Mouse (Mus musculus) left cerebral cortex, adult 2 months (tissue): ENCODE data around the gene Lpar3. TPM values are rescaled to one million over a fixed set of nuclear protein-coding genes. Genes with fewer than 3 reads are reported as not detected.
"Not testable (repeated sequence)": the region's sequence is repeated elsewhere in the genome, so short reads cannot be mapped to it uniquely, and the experiment has no call there.

Source experiments
- DNase-seq, 2 experiments: peaks; one replicate each; pipeline ENCODE4 v3.0.0; 2021 to 2022; ENCODE audit warnings: low spot score in 2 of 2, mixed read lengths in 1 of 2; ENCODE audit errors: extremely low spot score in 1 of 2
- H3K27ac ChIP-seq: fragments of 200-600 bp; 2 replicates; pipeline ENCODE4 v1.8.1; 2022
- H3K4me3 ChIP-seq: fragments of 200-600 bp; 2 replicates; pipeline ENCODE4 v1.8.1; 2022
- CTCF ChIP-seq: fragments of 200-600 bp; IDR thresholded peaks from 2 replicates; pipeline ENCODE4 v1.8.1; 2022; ENCODE audit warnings: antibody characterized with exemption, mild to moderate bottlenecking, moderate library complexity
- intact Hi-C: fragments of 180-260 bp; cut with DNase I; formaldehyde crosslinking; loops from one replicate; pipeline ENCODE4 v1.15.1; 2025
- total RNA-seq, 2 experiments: library from RNA; stranded (reverse); gene quantifications; 2 replicates each; pipeline ENCODE4 v1.2.3; 2021

Lpar3 gene
- total RNA-seq, 2 experiments from 2014 or later, result 0.27 to 0.49 TPM

DNA sequence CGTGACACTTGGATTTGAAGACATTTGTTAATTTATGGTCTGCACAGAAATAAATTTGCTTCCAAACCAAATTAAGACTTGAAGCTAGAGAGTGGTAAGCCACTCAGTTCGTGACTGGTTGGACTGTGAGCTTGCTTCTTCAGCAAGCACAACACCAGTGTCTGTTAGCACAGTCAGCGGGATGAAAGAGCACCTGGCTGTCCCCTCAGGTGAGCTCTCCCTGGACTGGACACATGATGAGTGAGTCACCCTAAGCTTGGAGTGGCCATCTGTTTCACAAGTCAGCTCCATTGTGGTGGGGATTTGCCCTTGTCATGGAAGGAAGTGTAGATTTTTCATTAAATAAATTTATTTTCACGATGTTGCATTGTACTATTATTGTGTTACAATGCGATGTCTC lies 25.6 kb upstream of the Lpar3 start:
- Histone ChIP-seq H3K27ac (no peak overlapping the region), H3K4me3 (no peak overlapping the region)
- intact Hi-C loops, result no loop called here
- no peak for DNase-seq
- TF ChIP-seq CTCF, result no peak

DNA sequence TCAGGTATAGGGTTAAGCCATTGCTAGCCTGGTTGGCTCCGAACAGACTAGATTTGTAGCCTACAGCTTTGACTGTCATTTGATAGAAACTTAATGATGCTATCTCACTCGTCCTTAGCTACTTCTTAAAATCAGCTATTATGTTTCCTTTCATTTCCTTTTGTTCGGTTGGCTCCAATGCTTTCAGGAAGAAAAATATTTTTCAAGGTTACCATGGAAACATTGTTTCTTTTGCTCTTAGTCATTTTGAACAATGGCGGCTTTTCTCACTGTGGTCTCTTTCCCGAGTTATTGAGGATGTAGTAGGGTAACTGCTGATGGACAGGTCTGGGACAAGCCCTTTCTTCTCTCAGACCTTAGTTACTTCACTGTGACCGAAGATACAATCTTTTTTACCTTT lies 24.5 kb upstream of the Lpar3 start:
- no peak overlapping the region for H3K27ac ChIP-seq
- intact Hi-C loops, result no loop called here
- DNase-seq, result no peak
- TF ChIP-seq CTCF, result no peak
- H3K4me3 ChIP-seq, result no peak overlapping the region

- intact Hi-C loops, result no loop called here
- DNase-seq, result no peak
- H3K27ac ChIP-seq, result no peak overlapping the region
- no peak for TF ChIP-seq CTCF
- no peak overlapping the region for H3K4me3 ChIP-seq
These were observed 23.7 kb upstream of the Lpar3 start for GRCm38 (mm10) chr3:146196780-146197743.

GRCm38 (mm10) chr3:146197785-146198184 lies 23.0 kb upstream of the Lpar3 start:
- Histone ChIP-seq H3K27ac (no peak overlapping the region), H3K4me3 (no peak overlapping the region)
- TF ChIP-seq CTCF, result no peak
- no peak for DNase-seq
- intact Hi-C loops, result no loop called here

- Histone ChIP-seq H3K27ac (no peak overlapping the region), H3K4me3 (no peak overlapping the region)
- no peak for TF ChIP-seq CTCF
- no peak for DNase-seq
- intact Hi-C loops, result no loop called here
These were observed 21.8 kb upstream of the Lpar3 start for GRCm38 (mm10) chr3:146198803-146199481.

DNA sequence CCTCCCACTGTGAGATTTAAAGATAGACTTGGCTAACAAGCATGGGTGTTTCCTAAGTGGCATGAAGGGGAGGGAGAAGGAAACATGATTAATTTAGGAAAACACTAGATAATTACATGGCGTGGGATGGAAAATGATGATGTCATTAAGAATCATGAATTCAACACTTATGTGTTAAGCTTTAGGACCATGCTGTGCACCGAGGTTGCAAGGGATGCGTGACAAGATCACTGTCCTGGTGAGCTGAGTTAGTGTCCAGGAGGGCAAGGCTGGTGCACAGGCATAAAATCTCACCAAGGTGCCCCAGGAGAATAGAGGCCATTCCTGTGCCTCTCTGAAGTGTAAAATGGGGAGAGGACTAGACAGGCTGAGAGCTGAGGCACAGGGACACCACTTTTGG lies 21.3 kb upstream of the Lpar3 start:
- no peak overlapping the region for H3K27ac ChIP-seq
- H3K4me3 ChIP-seq, result no peak overlapping the region
- no peak for TF ChIP-seq CTCF
- intact Hi-C loops, result no loop called here
- no peak for DNase-seq

DNA sequence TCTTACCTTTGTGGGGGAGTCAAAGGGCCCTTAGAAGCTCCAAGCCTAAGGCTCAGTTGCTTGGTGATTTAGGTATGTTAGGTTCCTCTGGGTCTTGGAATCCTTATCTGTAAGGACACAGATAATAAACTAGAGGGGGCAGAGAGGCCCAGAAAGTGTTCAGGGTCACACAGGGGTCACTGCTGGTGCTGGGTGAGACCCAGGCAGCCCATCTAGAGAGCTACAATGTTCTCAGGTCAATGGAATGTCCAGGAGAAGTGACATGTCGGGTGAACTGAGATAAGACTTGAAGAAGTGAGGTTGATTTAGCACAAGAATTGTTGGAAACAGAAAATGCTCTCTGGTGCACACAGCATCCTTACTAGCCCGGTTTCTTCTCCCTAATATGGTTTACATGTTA lies 16.4 kb upstream of the Lpar3 start:
- intact Hi-C loops, result no loop called here
- Histone ChIP-seq H3K4me3 (no peak overlapping the region), H3K27ac (no peak overlapping the region)
- no peak for DNase-seq
- no peak for TF ChIP-seq CTCF

DNA sequence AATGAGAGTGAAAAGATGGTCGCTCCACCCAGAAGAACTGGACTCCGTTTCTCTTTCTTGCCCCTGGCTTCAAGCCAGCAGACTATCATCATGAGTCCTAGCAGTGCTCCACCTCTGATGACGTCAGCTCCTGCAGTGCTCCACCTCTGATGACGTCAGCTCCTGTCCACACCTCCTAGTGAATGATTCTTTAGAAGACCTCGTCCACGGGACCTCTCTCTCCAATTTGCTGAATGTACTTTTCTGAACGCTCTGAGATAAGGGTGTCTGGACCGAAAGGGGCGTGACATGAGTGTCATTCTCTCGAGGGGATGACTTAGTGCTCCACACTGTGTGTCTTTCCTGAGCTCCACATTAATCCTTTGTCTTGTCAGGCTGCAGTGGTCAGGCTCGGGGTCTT lies 15.5 kb upstream of the Lpar3 start:
- DNase-seq, result no peak
- Histone ChIP-seq H3K27ac (no peak overlapping the region), H3K4me3 (no peak overlapping the region)
- intact Hi-C loops, result no loop called here
- no peak for TF ChIP-seq CTCF

GRCm38 (mm10) chr3:146206635-146207034 lies 14.1 kb upstream of the Lpar3 start:
- Histone ChIP-seq H3K4me3 (no peak overlapping the region), H3K27ac (no peak overlapping the region)
- DNase-seq, result no peak
- TF ChIP-seq CTCF, result no peak
- intact Hi-C loops, result no loop called here

- Histone ChIP-seq H3K27ac (no peak overlapping the region), H3K4me3 (no peak overlapping the region)
- DNase-seq, result no peak
- no peak for TF ChIP-seq CTCF
- intact Hi-C loops, result no loop called here
These were observed 13.3 kb upstream of the Lpar3 start for GRCm38 (mm10) chr3:146207440-146207839.

DNA sequence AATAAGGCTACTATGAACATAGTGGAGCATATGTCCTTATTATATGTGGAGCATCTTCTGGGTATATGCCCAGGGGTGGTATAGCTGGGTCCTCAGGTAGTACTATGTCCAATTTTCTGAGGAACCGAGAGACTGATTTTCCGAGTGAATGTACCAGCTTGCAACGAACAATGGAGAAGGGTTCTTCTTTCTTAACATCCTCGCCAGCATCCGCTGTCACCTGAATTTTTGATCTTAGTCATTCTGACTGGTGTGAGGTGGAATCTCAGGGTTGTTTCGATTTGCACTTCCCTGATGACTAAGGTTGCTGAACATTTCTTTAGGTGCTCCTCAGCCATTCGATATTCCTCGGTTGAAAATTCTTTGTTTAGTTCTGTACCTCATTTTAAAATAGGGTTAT lies 11.0 kb upstream of the Lpar3 start:
- H3K27ac ChIP-seq, H3K4me3 ChIP-seq, DNase-seq, intact Hi-C loops: not testable (repeated sequence)

- TF ChIP-seq CTCF, result no peak
- intact Hi-C loops, result no loop called here
These were observed 9.5 kb upstream of the Lpar3 start for GRCm38 (mm10) chr3:146211141-146211747.

More at GRCm38 (mm10) chr3:146211141-146211747, 9.5 kb upstream of the Lpar3 start:
- Histone ChIP-seq H3K27ac (no peak overlapping the region), H3K4me3 (no peak overlapping the region)
- no peak for DNase-seq
